Mouse (Mus musculus) small intestine, adult 2 months (tissue): ENCODE results near the gene Wwox.

ENCODE experiments used
- CTCF ChIP-seq: fragments of 200-500 bp; IDR thresholded peaks from 2 replicates; pipeline ENCODE4 v1.5.1; 2012; ENCODE audit warnings: low read depth, mild to moderate bottlenecking, control low read depth, inconsistent platforms, low read length, moderate library complexity, mixed read lengths; ENCODE audit not compliant: insufficient replicate concordance, insufficient read length; ENCODE audit errors: extremely low read depth
- POLR2A ChIP-seq: fragments of 200-500 bp; IDR thresholded peaks from 2 replicates; pipeline ENCODE4 v1.6.1; 2012; ENCODE audit warnings: low read depth, mild to moderate bottlenecking, control low read depth, inconsistent platforms, low read length, moderate library complexity

GRCm38 (mm10) chr8:114718821-114719220, 279.4 kb downstream of the Wwox start:
- TF ChIP-seq CTCF (no peak), POLR2A (no peak)
